Mouse (Mus musculus): ENCODE results near the gene Spop. TPM values are rescaled to one million over a fixed set of nuclear protein-coding genes. Genes with fewer than 3 reads are reported as not detected.

Gene Spop
- total and polyA plus RNA-seq, 3 experiments = 69.3 to 170 (median 155) TPM

GRCm38 (mm10) chr11:95513461-95514297 lies 99.8 kb downstream of the Spop start:
- Histone ChIP-seq H3K27me3 (ENCODE audit: control insufficient read depth, insufficient read depth, low read length) (peaks cover 5% of the 10 kb centered on the region), H3K9ac (ENCODE audit: low read depth, low read length) (peak overlapping the region; percentile 24), H3K4me3 (peak overlapping the region; percentile 61), H3K4me1 (ENCODE audit: control insufficient read depth, insufficient read depth, low read length) (peaks cover 1% of the 10 kb centered on the region; the same call in 1 of the 2 replicates), H3K79me2 (replicated peaks; ENCODE audit: control insufficient read depth, insufficient read depth, low read length) (no peaks in the 10 kb centered on the region), H3K27ac (no peak overlapping the region; the same call in 1 of the 2 replicates), H3K36me3 (ENCODE audit: control insufficient read depth, insufficient read depth, low read length) (no peaks in the 10 kb centered on the region)
- TF ChIP-seq EP300 (IDR thresholded peaks at IDR 0.05; ENCODE audit: insufficient read depth, low read depth, low read length) = no peak
- peak; percentile 21 to 53 for DNase-seq
- WGBS = 2% methylated on average over 64 of the region's 66 CpGs
- intact Hi-C loops (cut with DNase I) = no loop called here

DNA sequence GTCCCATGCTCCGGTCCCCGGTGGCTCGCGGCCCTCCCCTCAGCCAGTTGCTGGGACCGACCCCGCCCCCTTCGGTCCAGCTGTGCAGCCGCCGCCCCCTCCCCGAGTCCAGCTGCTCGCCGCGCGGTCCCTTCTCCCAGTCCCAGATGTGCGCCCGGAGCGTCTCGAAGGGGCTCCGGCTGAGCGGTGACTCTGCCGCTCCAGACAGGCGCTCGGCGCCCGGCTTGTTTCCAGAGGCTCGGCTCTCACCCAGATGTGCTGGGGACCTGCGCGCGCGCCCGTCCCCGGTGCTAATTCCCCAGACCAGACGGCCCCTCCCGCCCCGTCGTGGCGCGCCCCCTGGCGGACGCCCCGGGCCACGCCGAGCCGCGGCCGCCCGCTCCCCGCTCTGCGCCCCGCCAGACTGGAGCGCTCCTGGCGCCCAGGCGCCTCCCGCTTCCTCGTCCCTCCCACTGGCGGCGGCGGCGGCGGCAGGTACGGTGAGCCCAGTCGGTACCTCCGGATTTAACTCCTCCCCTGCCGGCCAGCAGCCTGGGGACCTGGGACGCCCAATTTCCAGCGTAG lies 100.5 kb downstream of the Spop start, which contains the start of gene Nxph3:
Nxph3 (minus strand) TSS at position 273 of the 564 bp plus-strand sequence.
- Histone ChIP-seq H3K27me3 (ENCODE audit: control insufficient read depth, insufficient read depth, low read length) (peaks cover 5% of the 10 kb centered on the region), H3K79me2 (replicated peaks; ENCODE audit: control insufficient read depth, insufficient read depth, low read length) (no peaks in the 10 kb centered on the region), H3K36me3 (ENCODE audit: control insufficient read depth, insufficient read depth, low read length) (no peaks in the 10 kb centered on the region), H3K27ac (no peak within 1 kb of the TSS; the same call in 1 of the 2 replicates), H3K4me3 (peak within 1 kb of the TSS; percentile 61), H3K9ac (ENCODE audit: low read depth, low read length) (peak within 1 kb of the TSS; percentile 69), H3K4me1 (ENCODE audit: control insufficient read depth, insufficient read depth, low read length) (peaks cover 1% of the 10 kb centered on the region; the same call in 1 of the 2 replicates)
- 2% methylated on average over 66 of the region's 66 CpGs for WGBS
- TF ChIP-seq POLR2A (IDR thresholded peaks at IDR 0.05; ENCODE audit: insufficient read depth, low read depth, low read length) (no peak), CTCF (IDR thresholded peaks at IDR 0.05) (peak; percentile 88), EP300 (IDR thresholded peaks at IDR 0.05; ENCODE audit: insufficient read depth, low read depth, low read length) (no peak)
- DNase-seq = peak; percentile 82 to 85
- intact Hi-C loops (cut with DNase I) = no loop called here

DNA sequence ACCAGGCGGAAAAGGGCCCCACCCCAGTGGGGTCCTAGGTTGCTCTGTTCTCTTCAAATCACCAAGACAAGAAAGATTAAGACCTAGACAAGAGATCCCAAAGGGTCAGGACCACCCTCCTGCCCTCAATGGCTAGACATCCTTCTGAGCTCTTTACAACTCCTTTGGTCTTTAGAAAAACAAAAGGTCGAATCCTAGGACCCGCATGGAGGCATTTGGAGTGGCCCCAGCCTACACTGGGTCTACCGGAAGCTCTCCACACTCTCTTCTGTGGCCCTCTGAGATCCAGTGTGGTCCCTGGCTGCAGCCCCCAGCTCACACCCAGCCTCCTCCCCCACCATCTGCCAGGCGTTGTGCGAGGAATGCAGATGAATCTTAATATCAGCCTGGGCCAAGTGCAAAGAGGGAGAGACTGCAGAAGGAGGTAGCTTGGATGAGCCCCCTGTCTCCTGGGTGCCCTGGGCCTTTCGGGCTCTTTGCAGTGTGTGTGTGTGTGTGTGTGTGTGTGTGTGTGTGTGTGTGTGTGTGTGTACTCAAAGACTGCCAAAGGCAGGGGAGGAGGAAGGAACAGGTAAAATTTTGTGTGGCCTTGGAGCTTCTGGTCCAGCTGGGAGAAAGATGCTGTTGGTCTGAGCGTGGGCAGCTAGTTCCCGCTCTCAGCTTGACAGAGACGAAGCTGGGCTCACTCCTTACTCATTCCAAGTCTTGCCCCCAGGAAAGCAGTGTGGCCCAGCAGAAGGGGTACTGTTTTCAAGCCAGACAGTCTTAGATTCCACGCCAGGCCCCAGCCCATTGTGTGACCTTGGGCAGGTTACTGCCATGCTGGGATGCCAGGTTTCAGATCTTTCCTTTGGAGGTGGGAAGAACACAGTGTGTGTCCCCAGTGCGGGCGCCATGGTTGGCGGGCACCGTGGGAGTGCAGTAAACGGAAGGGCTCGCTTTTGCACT lies 101.8 kb downstream of the Spop start:
- peaks cover 5% of the 10 kb centered on the region for H3K27me3 ChIP-seq (ENCODE audit: control insufficient read depth, insufficient read depth, low read length)
- intact Hi-C loops (cut with DNase I) = no loop called here

DNA sequence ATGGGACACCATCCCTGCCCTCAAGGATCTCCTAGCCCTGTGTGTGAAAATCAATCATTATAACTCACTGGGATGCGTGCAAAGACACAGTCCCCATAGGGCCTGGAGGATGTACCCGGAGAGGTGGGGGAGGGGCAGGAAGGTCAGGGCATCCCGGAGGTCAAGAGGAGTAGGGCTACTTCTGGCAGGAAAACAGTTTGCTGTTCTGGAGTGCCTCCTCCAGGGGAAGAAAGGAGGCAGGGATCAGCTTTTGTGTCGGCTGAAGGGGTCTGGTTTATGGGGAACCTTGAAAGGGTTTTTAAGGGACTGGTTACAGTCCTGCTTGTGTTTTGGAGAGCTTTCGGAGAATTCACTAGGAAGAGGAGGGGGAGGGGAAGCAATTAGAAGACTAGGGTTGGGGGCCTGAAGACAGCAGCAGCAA lies 102.6 kb downstream of the Spop start:
- Histone ChIP-seq H3K36me3 (ENCODE audit: control insufficient read depth, insufficient read depth, low read length) (no peaks in the 10 kb centered on the region), H3K9ac (ENCODE audit: low read depth, low read length) (no peak overlapping the region), H3K79me2 (replicated peaks; ENCODE audit: control insufficient read depth, insufficient read depth, low read length) (no peaks in the 10 kb centered on the region), H3K4me3 (no peak overlapping the region), H3K4me1 (ENCODE audit: control insufficient read depth, insufficient read depth, low read length) (peaks cover 6% of the 10 kb centered on the region; the same call in 1 of the 2 replicates), H3K27me3 (ENCODE audit: control insufficient read depth, insufficient read depth, low read length) (peaks cover 5% of the 10 kb centered on the region), H3K27ac (no peak overlapping the region)
- intact Hi-C loops (cut with DNase I) = no loop called here
- no peak for DNase-seq
- TF ChIP-seq EP300 (IDR thresholded peaks at IDR 0.05; ENCODE audit: insufficient read depth, low read depth, low read length) (no peak), POLR2A (IDR thresholded peaks at IDR 0.05; ENCODE audit: insufficient read depth, low read depth, low read length) (no peak), CTCF (IDR thresholded peaks at IDR 0.05) (no peak)
- WGBS = 22% methylated on average over 5 of the region's 5 CpGs

More for the DNA sequence above, 101.8 kb downstream of the Spop start:
- peaks cover 1% of the 10 kb centered on the region; the same call in 1 of the 2 replicates for H3K4me1 ChIP-seq (ENCODE audit: control insufficient read depth, insufficient read depth, low read length)
- H3K4me3 ChIP-seq = no peak overlapping the region
- DNase-seq = no peak
- H3K36me3 ChIP-seq (ENCODE audit: control insufficient read depth, insufficient read depth, low read length) = no peaks in the 10 kb centered on the region
- no peak overlapping the region for H3K9ac ChIP-seq (ENCODE audit: low read depth, low read length)
- TF ChIP-seq POLR2A (IDR thresholded peaks at IDR 0.05; ENCODE audit: insufficient read depth, low read depth, low read length) = no peak
- no peak overlapping the region for H3K27ac ChIP-seq
- no peaks in the 10 kb centered on the region for H3K79me2 ChIP-seq (replicated peaks; ENCODE audit: control insufficient read depth, insufficient read depth, low read length)
- 76% methylated on average over 17 of the region's 17 CpGs for WGBS

GRCm38 (mm10) chr11:95517162-95517561 lies 103.3 kb downstream of the Spop start:
- Histone ChIP-seq H3K36me3 (ENCODE audit: control insufficient read depth, insufficient read depth, low read length) (no peaks in the 10 kb centered on the region), H3K4me1 (ENCODE audit: control insufficient read depth, insufficient read depth, low read length) (peaks cover 6% of the 10 kb centered on the region; the same call in 1 of the 2 replicates), H3K27ac (no peak overlapping the region), H3K79me2 (replicated peaks; ENCODE audit: control insufficient read depth, insufficient read depth, low read length) (no peaks in the 10 kb centered on the region), H3K4me3 (no peak overlapping the region), H3K9ac (ENCODE audit: low read depth, low read length) (no peak overlapping the region), H3K27me3 (ENCODE audit: control insufficient read depth, insufficient read depth, low read length) (peaks cover 5% of the 10 kb centered on the region)
- WGBS = 79% methylated on average over 6 of the region's 6 CpGs
- TF ChIP-seq POLR2A (IDR thresholded peaks at IDR 0.05; ENCODE audit: insufficient read depth, low read depth, low read length) (no peak), EP300 (IDR thresholded peaks at IDR 0.05; ENCODE audit: insufficient read depth, low read depth, low read length) (no peak), CTCF (IDR thresholded peaks at IDR 0.05) (no peak)
- no peak for DNase-seq
- intact Hi-C loops (cut with DNase I) = no loop called here

Measured in heart, adult 2 months (tissue).